Mouse (Mus musculus): ENCODE data around the gene Cars2.
"Not testable (repeated sequence)": the region's sequence is repeated elsewhere in the genome, so short reads cannot be mapped to it uniquely, and the experiment has no call there.

Gene Cars2

GRCm38 (mm10) chr8:11475876-11476275, 74.7 kb downstream of the Cars2 start:
- DNase-seq (ENCODE audit: low spot score in 2 of 2): no peak

GRCm38 (mm10) chr8:11475397-11475796, 75.2 kb downstream of the Cars2 start:
- DNase-seq (ENCODE audit: low spot score in 2 of 2): no peak

- no peak for DNase-seq (ENCODE audit: low spot score in 2 of 2)
These were observed 77.5 kb downstream of the Cars2 start for GRCm38 (mm10) chr8:11473072-11473471.

GRCm38 (mm10) chr8:11471309-11471708, 79.3 kb downstream of the Cars2 start:
- no peak for DNase-seq (ENCODE audit: low spot score in 2 of 2)

- DNase-seq (ENCODE audit: low spot score in 2 of 2): no peak
These were observed 79.9 kb downstream of the Cars2 start for GRCm38 (mm10) chr8:11470694-11471093.

- DNase-seq (ENCODE audit: low spot score in 2 of 2): no peak
These were observed 81.5 kb downstream of the Cars2 start for GRCm38 (mm10) chr8:11469095-11469494.

- not testable (repeated sequence) for DNase-seq (ENCODE audit: low spot score in 2 of 2)
These were observed 84.1 kb downstream of the Cars2 start for GRCm38 (mm10) chr8:11466528-11466927.

GRCm38 (mm10) chr8:11465619-11466018, 85.0 kb downstream of the Cars2 start:
- no peak for DNase-seq (ENCODE audit: low spot score in 2 of 2)

- DNase-seq (ENCODE audit: low spot score in 2 of 2): no peak
These were observed 85.9 kb downstream of the Cars2 start for GRCm38 (mm10) chr8:11464707-11464964.
